Mouse (Mus musculus) heart, embryonic 11.5 days (tissue): ENCODE measurements at regions not wholly inside any gene's neighbourhood (a gene's known extent, or its start where the extent isn't known, plus 50 kb on each side); places are given as distances from the start of the nearest gene placed in this dataset.

Experiments
- ATAC-seq: fragments of 200-750 bp; cut with Nextera tagmentation; replicated peaks from 2 replicates; pipeline ENCODE4 v1.8.0; 2017; ENCODE audit warnings: moderate library complexity; ENCODE audit not compliant: insufficient number of reproducible peaks, low FRiP score, low TSS enrichment
- H3K27ac ChIP-seq: fragments of 300-500 bp; sonication (generic); 2 replicates; pipeline ENCODE4 v1.5.1; 2014; ENCODE audit warnings: mild to moderate bottlenecking, low read depth, low read length
- H3K27me3 ChIP-seq: fragments of 300-500 bp; sonication (generic); 2 replicates; pipeline ENCODE4 v1.6.1; 2014; ENCODE audit warnings: mild to moderate bottlenecking, low read length, mixed read lengths; ENCODE audit not compliant: control insufficient read depth, insufficient read depth
- H3K36me3 ChIP-seq: fragments of 300-500 bp; sonication (generic); 2 replicates; pipeline ENCODE4 v1.6.1; 2014; ENCODE audit warnings: mild to moderate bottlenecking, low read length, moderate library complexity, mixed read lengths; ENCODE audit not compliant: control insufficient read depth, insufficient read depth
- H3K4me1 ChIP-seq: fragments of 300-500 bp; sonication (generic); 2 replicates; pipeline ENCODE4 v1.6.1; 2014; ENCODE audit warnings: low read length; ENCODE audit not compliant: control insufficient read depth, insufficient read depth
- H3K4me2 ChIP-seq: fragments of 300-500 bp; sonication (generic); 2 replicates; pipeline ENCODE4 v1.6.1; 2014; ENCODE audit warnings: mild to moderate bottlenecking, moderate library complexity
- H3K4me3 ChIP-seq: fragments of 300-500 bp; sonication (generic); 2 replicates; pipeline ENCODE4 v1.5.1; 2014; ENCODE audit warnings: low read depth, low read length
- H3K9ac ChIP-seq: fragments of 300-500 bp; sonication (generic); 2 replicates; pipeline ENCODE4 v1.6.1; 2014; ENCODE audit warnings: mild to moderate bottlenecking, low read depth, low read length, moderate library complexity
- H3K9me3 ChIP-seq: fragments of 300-500 bp; sonication (generic); replicated peaks from 2 replicates; pipeline ENCODE4 v1.6.1; 2016; ENCODE audit warnings: low read length; ENCODE audit not compliant: control insufficient read depth
- WGBS: fragments of 180-500 bp; shearing (Covaris S2); extraction: QIAGEN DNeasy Blood & Tissue Kit; methylation state at CpG from one replicate; pipeline ENCODE4 v1.1.7; 2014; ENCODE audit not compliant: insufficient replicate concordance; 5-methylcytosine and 5-hydroxymethylcytosine counted together

DNA sequence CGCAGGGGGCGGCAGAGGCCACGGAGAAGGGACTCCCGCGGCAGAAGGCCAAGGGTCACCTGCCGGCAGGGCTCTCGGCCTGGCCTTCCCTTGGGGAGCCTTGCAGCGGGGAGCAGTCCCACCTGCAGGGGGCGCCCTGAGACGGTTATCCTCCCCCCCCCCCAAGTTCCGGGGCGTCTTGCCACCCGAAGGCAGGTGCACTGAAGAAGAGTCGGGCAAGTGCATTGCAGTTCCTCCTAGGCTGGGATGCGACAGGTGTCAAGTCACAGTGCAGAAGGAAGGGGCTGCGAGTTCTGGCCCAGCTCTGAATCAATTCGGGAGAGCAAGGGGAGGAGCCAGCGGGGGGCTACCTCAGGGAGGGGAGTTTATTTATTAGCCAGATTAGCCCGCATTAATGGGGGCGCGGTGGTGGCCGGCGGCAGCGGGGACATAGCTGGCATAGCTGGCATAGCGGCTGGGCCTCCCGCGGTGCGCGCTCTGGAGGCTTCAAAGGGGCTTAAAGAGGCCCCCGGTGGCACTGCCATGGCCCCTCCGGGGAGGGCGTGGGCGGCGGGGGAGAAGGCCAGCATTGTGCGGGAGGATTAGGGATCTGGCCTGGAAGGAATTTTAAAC lies 71.9 kb upstream of the 1600014C23Rik start:
- Histone ChIP-seq H3K27ac (no peak overlapping the region), H3K36me3 (no peaks in the 10 kb centered on the region), H3K9ac (no peak overlapping the region), H3K4me2 (peak overlapping the region; percentile 4), H3K4me3 (0 out of 2 replicates have a peak overlapping the region, but pooled peaks have one; percentile 15), H3K4me1 (peaks cover 31% of the 10 kb centered on the region), H3K27me3 (peaks cover 66% of the 10 kb centered on the region), H3K9me3 (no peaks in the 10 kb centered on the region)
- WGBS = 9% methylated on average over 35 of the region's 35 CpGs
- no peak for ATAC-seq

DNA sequence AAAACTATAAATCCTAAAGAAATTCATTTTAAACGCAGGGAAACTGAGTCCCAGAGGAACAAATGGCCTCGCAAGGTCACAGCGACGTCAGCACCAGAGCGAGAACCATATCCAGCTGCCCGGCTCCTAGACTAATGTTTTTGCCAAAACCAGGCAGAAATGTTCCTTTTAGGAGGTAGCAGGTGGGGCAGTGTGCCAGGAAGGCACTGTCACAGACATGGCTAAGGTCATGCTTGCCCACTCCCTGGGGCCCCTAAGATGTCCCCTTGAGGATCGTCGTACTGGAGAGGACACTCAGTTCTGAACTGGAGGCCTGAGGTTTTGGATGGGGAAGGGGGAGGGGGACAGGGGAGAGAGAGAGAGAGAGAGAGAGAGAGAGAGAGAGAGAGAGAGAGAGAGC lies 69.7 kb upstream of the 1600014C23Rik start:
- Histone ChIP-seq H3K9ac (no peak overlapping the region), H3K36me3 (no peaks in the 10 kb centered on the region), H3K27me3 (peaks cover 70% of the 10 kb centered on the region), H3K9me3 (peaks cover 5% of the 10 kb centered on the region), H3K4me1 (peaks cover 33% of the 10 kb centered on the region), H3K27ac (no peak overlapping the region), H3K4me2 (no peak overlapping the region), H3K4me3 (no peak overlapping the region)
- WGBS = 83% methylated on average over 8 of the region's 8 CpGs
- ATAC-seq = no peak

DNA sequence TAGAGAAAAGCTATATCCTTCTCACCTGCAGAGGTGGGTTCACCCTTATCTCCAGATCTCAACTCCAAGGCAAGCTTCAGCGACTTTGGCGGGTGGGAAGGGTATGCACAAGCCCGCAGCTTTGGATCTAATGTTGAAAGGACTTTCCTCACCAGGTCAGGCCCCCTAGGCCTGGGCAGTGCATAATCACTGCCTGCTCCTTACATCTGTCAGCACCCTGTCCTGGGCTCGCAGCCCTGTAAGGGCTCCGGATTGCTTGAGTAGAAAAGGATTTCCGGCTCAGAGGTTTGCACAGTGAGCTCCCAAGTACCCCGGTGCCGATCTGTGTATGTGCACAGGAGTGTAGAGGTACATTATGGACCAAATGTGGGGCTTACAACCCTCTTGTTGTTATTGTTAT lies 68.8 kb upstream of the 1600014C23Rik start:
- no peak overlapping the region for H3K9ac ChIP-seq
- 0 out of 2 replicates have a peak, but pooled peaks have one; percentile 39 for ATAC-seq
- H3K27ac ChIP-seq = no peak overlapping the region
- peaks cover 31% of the 10 kb centered on the region for H3K4me1 ChIP-seq
- peaks cover 5% of the 10 kb centered on the region for H3K9me3 ChIP-seq
- no peak overlapping the region for H3K4me3 ChIP-seq
- WGBS = 34% methylated on average over 8 of the region's 8 CpGs
- H3K36me3 ChIP-seq = no peaks in the 10 kb centered on the region
- peaks cover 70% of the 10 kb centered on the region for H3K27me3 ChIP-seq
- H3K4me2 ChIP-seq = peak overlapping the region; percentile 5; the same call in 1 of the 2 replicates

DNA sequence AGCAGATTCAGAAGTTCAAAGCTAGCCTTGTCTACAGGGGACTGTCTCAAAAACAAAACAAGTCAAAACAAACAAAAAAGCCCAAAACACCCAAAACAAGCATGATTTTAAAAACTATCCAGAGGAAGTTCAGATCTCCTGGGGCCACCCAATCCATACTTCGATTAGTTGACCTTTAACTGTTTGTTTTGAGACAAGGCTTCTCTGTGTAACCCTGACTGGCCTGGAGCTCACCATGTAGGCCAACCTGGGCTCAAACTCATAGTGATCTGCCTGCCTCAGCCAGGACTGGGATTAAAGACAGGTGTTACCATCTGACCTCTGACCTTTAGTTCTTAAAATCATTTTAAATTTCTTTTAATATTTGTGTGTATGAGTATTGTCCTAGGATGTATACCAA lies 66.1 kb upstream of the 1600014C23Rik start:
- peaks cover 51% of the 10 kb centered on the region for H3K27me3 ChIP-seq
- H3K9ac ChIP-seq = no peak overlapping the region
- ATAC-seq = no peak
- H3K4me3 ChIP-seq = no peak overlapping the region
- no peak overlapping the region for H3K4me2 ChIP-seq
- peaks cover 5% of the 10 kb centered on the region for H3K9me3 ChIP-seq
- peaks cover 16% of the 10 kb centered on the region for H3K4me1 ChIP-seq
- no peak overlapping the region for H3K27ac ChIP-seq
- H3K36me3 ChIP-seq = no peaks in the 10 kb centered on the region
- WGBS = 78% methylated on average over 1 of the region's 1 CpGs

DNA sequence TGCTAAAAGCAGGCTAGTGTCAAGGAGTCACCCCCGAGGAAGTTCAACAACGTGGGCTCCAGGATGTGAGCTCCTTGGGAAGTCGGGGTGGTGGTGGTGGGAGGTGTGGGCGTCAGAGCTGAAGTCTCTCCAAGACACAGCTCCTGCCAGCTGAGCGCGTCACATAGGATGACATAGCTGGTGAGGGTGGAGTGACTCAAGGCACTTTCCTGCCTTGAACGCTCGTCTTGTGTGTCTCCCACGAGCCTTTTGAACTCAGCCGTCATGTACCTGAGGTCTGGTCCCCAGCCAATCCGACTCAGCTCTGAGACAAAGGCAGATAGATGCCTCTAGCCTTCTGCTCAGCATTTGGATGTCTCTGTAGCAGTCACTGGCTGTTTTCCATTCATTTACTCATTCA lies 65.4 kb upstream of the 1600014C23Rik start:
- H3K36me3 ChIP-seq = no peaks in the 10 kb centered on the region
- peaks cover 44% of the 10 kb centered on the region for H3K27me3 ChIP-seq
- H3K9me3 ChIP-seq = peaks cover 5% of the 10 kb centered on the region
- no peak overlapping the region for H3K4me2 ChIP-seq
- WGBS = 58% methylated on average over 11 of the region's 11 CpGs
- ATAC-seq = no peak
- H3K9ac ChIP-seq = no peak overlapping the region
- no peak overlapping the region for H3K27ac ChIP-seq
- H3K4me1 ChIP-seq = peaks cover 16% of the 10 kb centered on the region
- no peak overlapping the region for H3K4me3 ChIP-seq

DNA sequence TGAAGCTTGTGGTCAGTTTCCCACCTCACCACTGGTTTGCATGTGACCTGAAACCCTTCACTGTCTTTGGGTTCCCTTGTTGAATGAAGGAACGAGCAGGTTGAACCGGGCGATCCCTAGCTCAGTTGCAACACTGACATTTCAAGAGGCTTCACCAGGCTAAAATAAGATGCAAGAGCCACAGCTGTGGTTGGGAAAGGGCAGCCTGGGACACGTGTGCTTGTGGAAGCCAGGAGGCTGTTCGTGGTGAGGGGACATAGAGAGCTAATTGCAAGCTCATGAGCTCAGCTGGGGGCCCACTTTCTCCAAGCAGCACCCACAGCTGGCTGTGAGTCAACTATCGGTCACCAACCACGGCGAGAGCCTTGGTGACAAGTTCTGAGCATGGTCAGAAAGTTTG lies 64.8 kb upstream of the 1600014C23Rik start:
- Histone ChIP-seq H3K9ac (no peak overlapping the region), H3K36me3 (no peaks in the 10 kb centered on the region), H3K27ac (no peak overlapping the region), H3K4me2 (no peak overlapping the region), H3K27me3 (peaks cover 39% of the 10 kb centered on the region), H3K9me3 (peaks cover 5% of the 10 kb centered on the region), H3K4me3 (no peak overlapping the region), H3K4me1 (peaks cover 13% of the 10 kb centered on the region)
- no peak for ATAC-seq
- WGBS = 62% methylated on average over 8 of the region's 8 CpGs

DNA sequence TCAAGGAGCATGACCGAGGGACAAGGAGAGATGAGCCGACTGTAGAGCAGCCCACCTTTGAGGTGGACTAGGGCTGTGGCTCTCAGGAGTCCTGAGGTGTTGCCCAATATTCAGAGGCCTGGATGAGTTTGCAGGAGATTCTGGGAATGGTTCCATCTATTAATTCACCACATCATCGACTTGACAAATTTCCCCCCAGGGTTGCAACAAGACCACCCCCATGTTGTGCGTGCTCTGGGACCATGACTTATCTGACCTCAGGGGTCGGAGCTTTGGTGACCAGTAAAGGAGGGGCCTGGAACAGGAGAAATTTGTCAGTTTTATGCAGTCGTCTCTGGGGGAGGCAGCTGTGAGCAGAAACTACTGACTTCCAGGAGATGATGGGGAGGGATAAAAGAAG lies 63.5 kb upstream of the 1600014C23Rik start:
- H3K27me3 ChIP-seq = peaks cover 36% of the 10 kb centered on the region
- no peak overlapping the region for H3K27ac ChIP-seq
- WGBS = 69% methylated on average over 6 of the region's 6 CpGs
- peaks cover 9% of the 10 kb centered on the region for H3K4me1 ChIP-seq
- H3K4me3 ChIP-seq = no peak overlapping the region
- no peak overlapping the region for H3K4me2 ChIP-seq
- no peak overlapping the region for H3K9ac ChIP-seq
- peaks cover 5% of the 10 kb centered on the region for H3K9me3 ChIP-seq
- no peaks in the 10 kb centered on the region for H3K36me3 ChIP-seq
- ATAC-seq = no peak

DNA sequence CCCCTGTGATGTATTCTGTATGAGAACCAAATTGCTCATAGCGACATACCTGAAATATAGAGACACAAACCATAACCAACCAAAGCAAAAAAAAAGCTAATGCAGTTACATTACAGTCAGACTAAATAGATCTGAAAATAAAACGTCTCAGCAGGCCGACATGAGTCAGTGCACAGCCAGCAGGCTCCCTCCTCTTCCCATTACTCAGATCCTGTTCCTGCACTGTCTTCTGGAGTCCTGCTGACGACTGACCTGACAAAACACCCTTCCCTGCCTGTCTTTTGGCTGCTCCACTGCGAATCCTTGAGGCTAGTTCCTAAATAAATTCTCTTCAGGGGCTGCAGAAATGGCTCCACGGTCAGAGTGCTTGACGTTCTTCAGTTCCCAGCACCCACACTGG lies 61.3 kb upstream of the 1600014C23Rik start:
- 74% methylated on average over 7 of the region's 7 CpGs for WGBS
- Histone ChIP-seq H3K9me3 (peaks cover under 1% of the 10 kb centered on the region; the same call in 1 of the 2 replicates), H3K9ac (no peak overlapping the region), H3K4me1 (0 out of 2 replicates have a peak, but pooled peaks cover 3% of the 10 kb centered on the region), H3K36me3 (no peaks in the 10 kb centered on the region), H3K27ac (no peak overlapping the region), H3K4me2 (no peak overlapping the region), H3K27me3 (peaks cover 27% of the 10 kb centered on the region), H3K4me3 (no peak overlapping the region)
- no peak for ATAC-seq

DNA sequence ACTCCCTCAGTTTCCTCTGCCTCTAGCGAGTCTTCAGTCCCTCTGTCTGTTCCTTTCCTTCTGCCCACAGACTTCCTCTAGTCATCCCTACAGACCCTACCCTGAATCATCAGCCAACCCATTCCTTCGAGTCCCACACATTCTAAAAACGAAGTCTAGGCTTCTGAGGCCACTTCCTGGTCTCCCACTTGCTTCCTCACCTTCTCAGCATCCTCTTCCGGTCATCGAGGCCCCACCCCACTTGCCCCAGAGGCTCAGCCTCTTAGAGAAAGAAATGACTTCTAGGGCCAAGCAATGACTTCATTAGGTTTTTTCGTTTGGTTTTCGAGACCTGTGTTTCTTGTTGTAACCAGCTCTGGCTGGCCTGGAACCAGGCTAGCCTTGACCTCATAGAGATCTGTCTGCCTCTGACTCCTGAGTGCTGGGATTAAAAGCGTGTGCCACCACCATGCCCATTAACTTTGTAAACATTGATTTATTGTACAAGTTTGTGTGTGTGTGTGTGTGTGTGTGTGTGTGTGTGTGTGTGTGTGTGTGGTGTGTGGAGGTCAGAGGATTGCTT lies 57.4 kb upstream of the 1600014C23Rik start:
- no peak overlapping the region for H3K4me3 ChIP-seq
- WGBS = 73% methylated on average over 8 of the region's 8 CpGs
- H3K27me3 ChIP-seq = peaks cover 14% of the 10 kb centered on the region
- H3K4me2 ChIP-seq = no peak overlapping the region
- no peak for ATAC-seq
- H3K27ac ChIP-seq = no peak overlapping the region
- no peak overlapping the region for H3K9ac ChIP-seq
- H3K4me1 ChIP-seq = no peaks in the 10 kb centered on the region
- H3K9me3 ChIP-seq = no peaks in the 10 kb centered on the region
- H3K36me3 ChIP-seq = no peaks in the 10 kb centered on the region
